Mouse (Mus musculus) spleen, postnatal 36 days (tissue): ENCODE results near the gene Padi1.

Experiments
- DNase-seq, 2 experiments: peaks; one replicate each; pipeline ENCODE4 v3.0.0; 2022; ENCODE audit warnings: low spot score in 2 of 2, mixed read lengths in 1 of 2

The Padi1 gene

DNA sequence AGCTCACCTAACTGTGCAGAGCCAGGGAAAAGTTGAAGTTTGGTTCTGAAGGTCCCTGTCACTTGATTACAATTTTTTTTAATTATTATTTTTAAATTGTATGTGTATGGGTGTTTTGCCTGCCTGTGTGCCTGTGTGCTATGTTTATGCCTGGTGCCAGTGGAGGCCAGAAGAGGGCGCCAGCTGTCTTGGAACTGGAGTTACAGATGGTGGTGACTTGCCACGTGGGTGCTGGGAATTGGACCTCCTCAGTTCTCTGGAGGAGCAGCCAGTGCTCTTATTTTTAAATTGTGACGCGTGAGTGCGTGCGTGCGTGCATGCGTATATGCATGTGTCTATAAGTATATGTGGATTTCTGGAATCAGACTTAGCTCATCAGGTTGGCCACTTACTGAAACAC is 28.2 kb downstream of the Padi1 start:
- DNase-seq: no peak

DNA sequence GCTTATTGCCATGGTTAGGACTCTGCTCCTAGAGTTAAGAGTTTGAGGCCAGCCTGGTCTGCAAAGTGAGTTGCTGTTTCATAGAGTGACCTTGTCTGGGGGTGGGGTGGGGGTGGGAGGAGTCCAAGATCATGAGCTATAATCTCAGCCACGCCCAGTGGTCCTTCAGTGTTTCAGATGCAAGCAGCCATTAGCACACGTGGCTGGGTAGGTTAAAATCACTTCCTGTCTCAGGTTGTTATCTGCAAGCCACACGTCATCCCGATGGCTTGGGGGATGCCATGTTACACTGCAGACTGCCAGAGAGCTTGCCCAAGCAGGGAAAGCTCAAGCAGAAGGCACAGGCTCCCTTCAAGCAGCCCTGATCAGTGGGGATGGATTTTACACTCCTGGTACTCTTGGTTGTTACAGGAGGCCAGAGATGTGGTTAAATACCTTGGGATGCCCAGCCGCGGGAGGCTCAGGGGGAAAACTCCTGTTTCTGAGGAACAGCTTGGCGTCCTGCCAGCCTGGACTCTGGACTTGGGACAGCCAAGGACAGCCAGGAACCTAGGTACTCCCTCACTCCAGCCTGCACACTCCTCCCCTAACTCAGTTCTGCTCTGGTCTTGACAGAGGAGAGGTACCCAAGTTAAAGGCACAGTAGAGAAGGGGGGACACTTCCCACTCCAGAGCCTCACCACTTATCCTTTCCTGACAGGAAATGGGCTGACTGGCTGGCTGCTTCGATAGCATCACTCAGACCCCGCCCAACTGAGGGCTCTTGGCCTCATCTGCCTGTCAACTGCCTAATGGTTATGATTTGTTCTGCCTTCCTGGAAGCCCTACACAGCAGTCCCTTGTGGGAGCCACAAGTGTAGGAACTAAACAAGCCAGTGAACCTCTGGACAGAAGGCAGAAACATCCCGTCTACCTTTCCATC is 29.3 kb downstream of the Padi1 start:
- DNase-seq: no peak

GRCm38 (mm10) chr4:140815496-140815895 is 30.1 kb downstream of the Padi1 start:
- no peak for DNase-seq

- DNase-seq: peak; percentile 51 to 52
Observed at GRCm38 (mm10) chr4:140814241-140815225, 31.0 kb downstream of the Padi1 start.

DNA sequence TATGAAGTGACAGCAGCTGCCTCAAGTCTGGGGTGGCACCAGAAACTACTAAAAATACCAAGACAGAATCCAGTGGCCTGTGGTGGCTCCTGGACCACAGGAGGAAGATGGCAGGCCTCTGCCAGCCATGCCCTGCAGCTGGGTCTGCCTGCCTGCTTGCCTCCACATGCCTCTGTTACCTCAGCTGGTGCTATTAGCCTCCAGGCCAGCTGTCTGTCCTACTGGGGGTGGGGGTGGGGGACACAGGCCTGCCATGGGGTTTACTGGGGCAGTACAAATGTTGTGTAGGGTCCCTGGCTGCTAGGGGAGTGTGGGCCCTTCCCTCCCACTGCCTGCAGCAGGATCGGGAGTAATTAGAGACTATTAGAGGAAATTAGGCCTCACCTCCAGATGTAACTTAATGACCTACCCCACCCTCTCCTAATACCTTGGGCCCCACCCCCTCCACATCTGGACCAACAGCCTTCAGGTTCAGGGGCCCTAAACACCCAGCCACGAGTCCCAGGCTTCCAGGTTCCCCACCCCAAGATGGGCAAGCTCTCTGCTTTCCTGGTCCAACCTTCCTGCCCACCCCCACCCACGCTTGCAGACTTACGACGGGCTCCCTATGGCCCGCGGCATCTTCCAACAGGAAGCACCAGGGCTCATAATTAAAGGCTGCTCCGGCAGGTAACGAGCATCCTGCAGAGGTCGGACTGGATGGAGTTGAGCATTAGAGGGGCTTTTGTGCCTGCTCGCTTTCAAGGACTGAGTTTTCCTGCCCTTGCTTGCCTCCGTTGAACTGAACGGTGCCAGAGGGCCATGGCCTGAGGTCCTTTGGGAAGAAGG is 32.0 kb downstream of the Padi1 start:
- no peak for DNase-seq

GRCm38 (mm10) chr4:140812609-140813008 is 33.0 kb downstream of the Padi1 start:
- no peak for DNase-seq

DNA sequence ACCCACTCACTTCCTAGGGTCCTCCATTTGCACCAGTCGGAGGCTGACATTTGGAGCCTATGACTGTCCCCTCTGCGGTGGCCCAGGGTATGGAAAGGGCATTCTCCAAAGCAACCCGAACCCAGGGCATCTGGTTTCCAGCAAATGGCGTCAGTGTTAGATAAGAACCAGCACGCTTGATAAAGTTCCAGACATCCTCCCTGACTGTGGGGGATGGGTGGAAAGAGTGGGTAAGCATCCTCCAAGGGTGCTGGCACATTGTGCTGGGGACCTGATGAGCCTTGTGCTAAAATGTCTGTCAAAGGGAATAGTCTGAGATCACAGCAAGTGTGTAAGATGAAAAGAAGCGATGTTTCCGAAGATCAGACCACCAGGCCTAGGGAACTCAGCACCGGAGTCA is 33.4 kb downstream of the Padi1 start:
- no peak for DNase-seq

DNA sequence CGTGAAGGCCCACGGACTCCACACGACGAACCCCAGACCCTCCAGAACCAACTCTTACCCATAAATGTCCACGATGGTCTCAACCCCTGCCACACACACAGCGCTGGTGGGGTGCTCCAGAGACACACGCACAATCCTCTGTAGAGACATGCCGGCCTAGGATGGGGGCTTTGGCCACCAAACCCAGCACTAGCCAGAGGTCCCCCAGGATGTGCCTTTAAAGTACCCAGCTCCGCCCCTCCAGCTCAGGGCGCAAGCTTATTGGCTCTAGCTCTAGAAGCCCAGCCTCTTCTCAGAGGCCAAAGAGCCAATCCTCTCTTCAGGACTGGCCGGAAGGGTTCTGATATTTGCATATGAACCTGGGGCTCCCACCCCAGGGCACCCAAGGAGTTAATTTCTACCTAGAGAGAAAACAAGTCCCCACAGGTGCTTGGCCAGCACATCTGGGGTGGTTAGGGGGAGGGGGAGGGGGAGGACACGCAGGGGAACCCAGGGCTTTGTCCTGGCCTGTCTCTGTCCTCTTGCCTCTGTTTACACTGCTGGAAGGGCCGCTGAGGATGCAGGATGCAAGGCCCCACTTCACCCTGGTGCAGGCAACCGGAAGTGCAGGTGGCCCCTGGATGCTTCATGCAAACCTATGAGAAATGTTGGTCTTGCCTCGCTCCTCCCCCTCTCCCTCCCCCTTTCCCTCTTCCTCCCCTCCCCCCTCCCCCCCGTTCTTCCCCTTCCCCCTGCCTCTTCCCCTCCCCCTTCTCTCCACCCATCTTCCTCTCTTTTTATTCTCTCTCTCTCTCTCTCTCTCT is 34.9 kb downstream of the Padi1 start, which contains the start of gene Padi3:
TSS of gene Padi3 (minus strand) at position 191 of the 803 bp plus-strand sequence.
- no peak for DNase-seq

- DNase-seq: no peak
Observed at GRCm38 (mm10) chr4:140809118-140809517, 36.5 kb downstream of the Padi1 start.

DNA sequence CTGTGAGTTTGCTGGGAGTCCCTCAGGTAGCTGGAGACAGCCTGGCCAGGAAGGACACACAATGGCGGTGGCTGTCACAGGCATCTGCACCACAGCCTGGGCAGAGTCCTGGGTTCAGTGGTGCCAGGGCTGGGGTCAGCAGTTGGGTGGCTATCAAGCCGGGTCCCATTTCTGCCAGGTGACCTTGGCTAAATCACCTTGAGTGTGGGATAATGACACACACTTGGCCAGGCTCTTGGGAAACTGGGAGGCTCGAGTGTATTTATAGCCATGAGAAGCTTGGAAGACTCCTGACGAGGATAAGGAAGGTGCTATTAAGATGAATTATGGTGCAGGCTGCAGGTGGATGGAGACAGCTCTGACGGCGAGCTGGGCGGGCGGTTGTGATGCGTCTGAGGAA is 41.0 kb downstream of the Padi1 start:
- DNase-seq: no peak

- no peak for DNase-seq
Observed at GRCm38 (mm10) chr4:140801364-140801763, 44.2 kb downstream of the Padi1 start.

DNA sequence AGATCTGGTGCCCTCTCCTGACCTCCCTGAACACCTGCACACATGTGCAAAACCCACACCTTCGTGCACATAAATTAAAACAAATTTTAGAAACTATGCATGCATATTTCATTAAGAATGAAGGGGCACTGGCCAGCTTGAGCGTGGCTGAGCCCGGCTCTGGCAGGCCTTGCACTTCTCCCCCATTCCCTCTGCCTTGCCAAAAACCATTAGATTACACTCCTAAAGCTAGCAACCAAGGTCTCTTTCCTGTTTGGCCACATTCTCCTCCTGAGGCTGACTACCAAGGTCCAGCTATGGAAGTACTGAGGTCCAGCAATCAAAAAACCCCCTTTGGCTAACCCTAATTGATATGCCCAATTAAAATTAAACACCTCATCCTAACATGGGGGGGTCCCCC is 48.8 kb downstream of the Padi1 start:
- no peak for DNase-seq

- no peak for DNase-seq
Observed at GRCm38 (mm10) chr4:140794678-140795077, 50.9 kb downstream of the Padi1 start.

GRCm38 (mm10) chr4:140793795-140794194 is 51.8 kb downstream of the Padi1 start:
- no peak for DNase-seq

DNA sequence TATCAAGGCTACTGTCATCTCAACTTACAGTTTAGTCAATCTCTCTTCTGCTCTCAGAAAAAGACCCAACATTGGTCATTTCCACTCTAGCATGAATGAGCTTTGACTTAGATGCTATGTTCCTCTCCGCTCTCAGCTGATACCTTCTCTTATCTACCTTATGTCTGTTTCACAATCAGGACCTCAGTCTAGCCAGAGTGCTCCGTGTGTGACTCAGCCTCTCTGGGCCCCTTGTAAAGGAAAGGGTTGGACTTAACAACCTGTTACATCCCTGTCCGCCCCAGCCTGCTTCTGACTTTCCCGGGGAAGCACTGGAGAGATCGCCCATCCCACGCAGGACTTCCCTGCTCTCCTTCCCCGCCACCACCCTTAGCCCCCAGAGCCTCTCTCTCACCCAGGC is 53.0 kb downstream of the Padi1 start:
- DNase-seq: no peak

GRCm38 (mm10) chr4:140791071-140791470 is 54.5 kb downstream of the Padi1 start:
- no peak for DNase-seq

GRCm38 (mm10) chr4:140789983-140790382 is 55.6 kb downstream of the Padi1 start:
- DNase-seq: no peak

- peak; percentile 51 to 66 for DNase-seq
Observed at GRCm38 (mm10) chr4:140788983-140789382, 56.6 kb downstream of the Padi1 start.

DNA sequence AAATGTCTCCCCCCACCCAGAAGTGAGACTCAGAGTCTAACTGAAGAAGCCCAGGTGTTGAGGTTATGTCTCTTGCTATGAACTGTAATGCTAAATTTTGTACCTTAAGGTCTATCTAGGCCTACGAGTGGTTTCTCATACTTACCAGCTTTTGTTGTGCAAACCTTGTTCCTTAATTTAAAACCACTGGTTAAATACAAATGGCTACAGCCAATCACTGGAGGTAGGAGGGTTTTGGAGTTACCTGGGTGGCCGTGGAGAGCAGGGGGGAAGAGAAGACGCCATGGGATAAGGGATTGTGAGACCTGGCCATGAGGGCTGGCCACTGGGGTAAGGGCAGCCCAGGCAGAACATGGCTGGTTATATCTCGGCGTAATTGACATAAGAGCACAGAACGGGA is 57.3 kb downstream of the Padi1 start:
- no peak for DNase-seq

GRCm38 (mm10) chr4:140787414-140787813 is 58.2 kb downstream of the Padi1 start:
- DNase-seq: peak in 1 of 2 experiments; percentile 53

DNA sequence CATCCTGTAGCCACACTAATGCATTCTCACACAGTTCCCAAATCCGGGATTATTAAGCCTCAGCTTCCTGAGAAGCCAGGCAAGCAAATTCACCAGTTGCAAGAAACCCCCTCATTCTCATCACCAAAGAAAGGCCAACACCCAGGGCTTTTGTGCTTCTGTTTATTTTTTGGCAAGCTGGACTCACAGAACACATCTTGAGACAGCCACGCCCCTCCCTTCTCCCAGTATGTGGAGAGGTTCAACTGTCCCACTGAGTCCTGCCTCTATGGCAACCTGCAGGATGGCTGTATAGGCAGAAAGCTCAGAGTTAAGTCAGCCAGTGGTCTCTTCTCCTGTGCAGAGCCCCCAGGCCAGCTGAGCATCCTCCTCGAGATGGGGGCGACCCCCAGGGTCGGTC is 60.4 kb downstream of the Padi1 start:
- no peak for DNase-seq
